Mouse (Mus musculus): Measurements from ENCODE around the gene Vapa. TPM values are rescaled to one million over a fixed set of nuclear protein-coding genes. Genes with fewer than 3 reads are reported as not detected.
A peak's percentile ranks its signal among the peaks of the same experiment; 100 is the strongest.
"Not testable (repeated sequence)": the region's sequence is repeated elsewhere in the genome, so short reads cannot be mapped to it uniquely, and the experiment has no call there.

Vapa gene
- total RNA-seq, 1 experiment from 2014 or later, result 98.1 TPM

DNA sequence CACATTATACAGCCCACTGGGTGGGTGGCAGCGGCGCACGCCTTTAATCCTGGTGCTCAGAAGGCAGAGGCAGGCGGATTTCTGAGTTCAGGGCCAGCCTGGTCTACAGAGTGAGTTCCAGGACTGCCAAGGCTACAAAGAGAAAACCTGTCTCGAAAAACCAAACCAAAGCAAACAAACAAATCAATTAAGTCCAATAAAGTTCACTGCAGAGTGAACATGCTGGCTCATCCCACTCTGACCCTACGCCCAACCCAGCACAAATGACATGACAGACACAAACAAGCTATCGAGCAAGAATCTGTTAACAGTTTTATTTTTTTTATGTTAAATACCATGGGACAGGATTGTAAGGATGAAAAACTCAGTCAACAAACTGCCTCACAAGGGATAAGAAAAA, 33.6 kb downstream of the Vapa start:
- no peak for ATAC-seq (ENCODE audit: extremely low read depth, insufficient number of reproducible peaks, low FRiP score, poor library complexity, severe bottlenecking)

DNA sequence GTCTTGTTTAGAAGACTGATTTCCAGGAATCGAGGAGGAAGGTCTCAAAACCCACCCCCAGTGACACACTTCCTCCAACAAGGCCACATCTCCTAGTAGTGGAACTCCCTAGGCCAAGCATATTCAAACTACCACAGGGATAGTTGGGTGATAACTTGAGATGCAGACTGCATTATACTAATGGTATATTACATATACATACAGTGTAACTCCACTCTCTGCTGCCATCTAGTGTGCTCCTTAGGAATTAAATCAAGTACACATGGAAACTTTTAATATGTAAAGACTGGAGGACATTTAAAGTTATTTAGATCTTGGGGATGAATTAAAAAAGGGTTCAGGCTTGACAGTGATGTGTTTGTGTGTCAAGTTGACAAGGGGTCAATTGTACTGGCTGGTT, 38.0 kb downstream of the Vapa start:
- peak; percentile 53; the same call in 1 of the 2 replicates for ATAC-seq (ENCODE audit: extremely low read depth, insufficient number of reproducible peaks, low FRiP score, poor library complexity, severe bottlenecking)

DNA sequence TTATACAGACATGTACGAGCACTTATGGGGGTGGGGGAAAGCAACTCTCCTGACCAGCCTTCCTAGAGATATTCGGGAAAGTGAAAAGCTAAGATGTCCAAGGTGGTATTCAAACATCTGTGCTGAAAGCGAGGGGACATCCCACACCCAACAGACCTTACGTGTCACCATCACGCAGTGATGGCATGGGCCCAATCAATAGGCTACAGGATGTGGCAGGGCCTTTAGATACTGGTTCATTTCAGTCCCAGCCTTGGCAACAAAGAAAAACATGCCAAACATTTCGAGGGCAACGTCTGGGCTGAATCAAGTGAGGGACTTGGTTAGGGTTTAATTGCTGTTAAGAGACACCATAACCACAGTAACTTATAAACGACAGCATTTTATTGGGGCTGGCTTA, 38.5 kb downstream of the Vapa start:
- no peak for ATAC-seq (ENCODE audit: extremely low read depth, insufficient number of reproducible peaks, low FRiP score, poor library complexity, severe bottlenecking)

DNA sequence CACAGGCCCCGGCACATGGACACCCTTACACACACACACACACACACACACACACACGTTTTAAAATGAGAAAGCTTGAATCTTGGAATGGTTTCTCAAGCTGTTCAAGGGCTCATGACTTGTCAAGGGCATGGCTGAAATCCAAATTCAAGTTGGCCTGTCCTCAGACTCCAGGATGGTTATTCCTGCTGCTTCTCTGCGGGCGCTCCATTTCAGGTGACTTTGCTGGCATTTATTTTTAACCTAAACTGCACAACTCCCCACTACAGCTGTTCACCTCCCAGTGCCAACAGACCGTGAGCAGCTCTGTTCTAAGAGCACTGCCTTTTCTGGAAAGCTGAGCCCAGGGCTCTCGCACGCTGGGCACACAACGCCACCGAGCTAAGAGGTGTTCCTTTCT, 41.5 kb downstream of the Vapa start:
- ATAC-seq (ENCODE audit: extremely low read depth, insufficient number of reproducible peaks, low FRiP score, poor library complexity, severe bottlenecking), result no peak

DNA sequence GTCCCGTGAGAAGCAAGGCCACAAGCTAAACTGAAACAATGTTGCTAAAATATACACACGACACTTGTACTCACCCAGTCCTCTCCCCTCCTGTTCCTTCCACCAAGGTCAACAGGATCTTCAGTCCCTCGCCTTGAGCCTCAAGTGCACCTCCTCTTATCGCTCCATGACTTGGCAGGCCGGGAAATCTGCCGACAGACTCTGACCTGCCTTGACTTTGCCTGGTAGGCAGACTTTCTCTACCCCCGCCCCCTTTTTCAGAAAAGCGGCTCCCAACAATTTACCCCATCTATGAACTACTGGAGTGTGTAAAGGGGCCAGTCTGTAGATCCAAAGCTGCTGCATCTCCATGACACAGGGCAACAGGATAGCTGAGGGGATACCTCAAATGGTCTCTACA, 41.9 kb downstream of the Vapa start:
- ATAC-seq (ENCODE audit: extremely low read depth, insufficient number of reproducible peaks, low FRiP score, poor library complexity, severe bottlenecking), result no peak

DNA sequence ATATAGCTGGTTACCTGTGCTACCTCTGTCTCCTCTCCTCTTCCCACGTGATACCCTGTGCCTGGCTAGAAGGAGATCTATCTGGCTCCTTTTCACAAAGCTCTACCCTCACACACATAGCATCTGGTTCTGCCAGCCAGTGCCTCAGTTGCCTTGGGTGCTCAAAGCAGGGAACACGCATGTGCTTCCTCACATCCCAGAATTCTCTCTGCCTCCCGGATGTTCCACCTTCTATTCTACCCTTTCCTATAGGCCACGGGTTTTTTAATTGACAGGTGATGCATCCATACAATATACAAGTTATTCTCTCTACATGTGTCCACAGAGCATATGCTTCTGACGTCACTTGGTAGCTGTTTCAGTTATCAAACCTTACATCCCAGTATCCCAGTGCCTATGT, 49.2 kb downstream of the Vapa start:
- no peak for ATAC-seq (ENCODE audit: extremely low read depth, insufficient number of reproducible peaks, low FRiP score, poor library complexity, severe bottlenecking)

GRCm38 (mm10) chr17:65563345-65563744, 50.0 kb downstream of the Vapa start:
- ATAC-seq (ENCODE audit: extremely low read depth, insufficient number of reproducible peaks, low FRiP score, poor library complexity, severe bottlenecking), result no peak

- ATAC-seq (ENCODE audit: extremely low read depth, insufficient number of reproducible peaks, low FRiP score, poor library complexity, severe bottlenecking), result 0 out of 2 replicates have a peak, but pooled peaks have one; percentile 21
Measured at GRCm38 (mm10) chr17:65562761-65563160, 50.6 kb downstream of the Vapa start.

DNA sequence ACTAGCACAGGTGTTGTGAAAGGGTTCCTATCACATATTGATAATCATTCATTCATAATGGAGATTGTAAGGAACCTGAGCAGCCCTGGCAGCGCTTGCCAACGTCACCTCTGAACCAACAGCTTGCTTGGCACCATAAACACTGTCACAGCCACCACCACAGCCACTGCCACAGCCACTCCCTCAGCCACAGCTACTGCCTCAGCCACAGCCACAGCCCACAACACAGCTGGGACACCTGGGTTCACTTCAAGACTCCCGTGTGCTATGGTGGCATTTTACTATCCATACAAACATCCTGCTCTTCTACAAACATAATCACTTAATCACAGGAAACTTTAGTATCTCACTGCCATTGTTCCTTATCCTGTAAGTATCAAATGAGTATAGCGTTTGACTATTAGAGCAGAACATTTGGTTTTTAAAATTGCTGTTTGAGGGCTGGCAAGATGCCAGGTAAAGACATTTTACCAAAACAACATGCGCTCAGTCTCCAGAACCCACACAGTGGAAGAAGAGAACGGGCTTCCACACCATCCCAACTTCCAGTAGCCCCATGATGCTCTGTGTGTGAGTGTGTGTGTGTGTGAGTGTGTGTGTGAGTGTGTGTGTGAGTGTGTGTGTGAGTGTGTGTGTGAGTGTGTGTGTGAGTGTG, 51.9 kb downstream of the Vapa start:
- ATAC-seq (ENCODE audit: extremely low read depth, insufficient number of reproducible peaks, low FRiP score, poor library complexity, severe bottlenecking), result no peak

DNA sequence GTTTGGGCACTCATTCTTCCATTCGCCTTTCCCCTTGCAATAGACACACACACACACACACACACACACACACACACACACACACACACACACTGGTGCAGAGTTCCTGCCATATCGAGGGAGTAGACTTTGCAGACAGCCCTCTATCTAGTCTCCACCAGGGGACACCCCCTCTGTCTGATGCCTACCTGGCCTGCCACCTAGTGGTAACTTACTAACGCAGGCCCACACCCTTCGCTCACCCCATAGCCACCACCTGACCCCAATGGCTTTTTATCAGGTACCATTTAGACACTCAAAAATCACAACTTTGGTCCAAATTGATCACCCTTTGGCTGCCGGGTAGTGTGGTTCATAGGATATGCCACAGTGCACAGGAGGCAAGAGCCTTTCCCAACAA, 54.1 kb downstream of the Vapa start:
- ATAC-seq (ENCODE audit: extremely low read depth, insufficient number of reproducible peaks, low FRiP score, poor library complexity, severe bottlenecking), result peak; percentile 74

- ATAC-seq (ENCODE audit: extremely low read depth, insufficient number of reproducible peaks, low FRiP score, poor library complexity, severe bottlenecking), result no peak
Measured at GRCm38 (mm10) chr17:65558788-65559187, 54.6 kb downstream of the Vapa start.

DNA sequence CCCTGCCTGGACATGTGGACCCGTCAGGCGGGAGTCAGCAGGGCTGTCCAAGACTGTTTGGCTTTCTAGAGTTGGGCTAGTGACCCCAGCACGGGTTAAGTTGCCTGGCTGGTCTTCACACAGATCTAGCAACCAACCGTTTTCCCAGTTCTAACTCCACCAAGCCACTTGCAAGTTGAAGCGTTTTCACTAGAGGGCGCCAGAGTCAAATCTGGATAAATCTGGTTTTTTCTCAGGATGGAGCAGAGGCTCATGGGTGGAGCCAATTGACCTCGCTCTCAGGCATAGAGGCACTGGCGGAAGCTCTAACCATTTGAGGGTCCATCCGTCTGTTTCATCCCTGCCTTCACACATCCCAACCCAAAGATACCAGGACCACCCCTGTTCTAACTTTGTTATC, 55.1 kb downstream of the Vapa start:
- peak; percentile 8; the same call in 1 of the 2 replicates for ATAC-seq (ENCODE audit: extremely low read depth, insufficient number of reproducible peaks, low FRiP score, poor library complexity, severe bottlenecking)

DNA sequence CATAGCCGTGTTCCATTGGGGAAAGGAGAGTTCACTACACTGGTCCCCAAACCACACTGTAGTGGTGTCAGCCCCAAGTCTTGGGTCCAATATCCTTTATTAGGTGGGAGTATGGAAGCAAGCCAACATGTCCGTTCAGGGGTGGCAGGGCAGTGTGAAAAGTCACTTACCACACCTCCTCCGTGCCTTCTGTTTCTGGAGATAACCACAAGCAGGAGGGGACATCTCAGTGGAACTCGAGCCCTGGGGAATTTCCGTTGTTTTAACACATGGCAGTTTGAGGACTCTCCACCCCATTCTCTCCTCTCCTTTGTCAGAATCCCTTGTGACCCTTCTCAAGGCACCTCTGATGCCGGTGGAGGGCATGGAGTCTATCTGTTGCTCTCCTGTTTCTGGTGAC, 56.1 kb downstream of the Vapa start:
- ATAC-seq (ENCODE audit: extremely low read depth, insufficient number of reproducible peaks, low FRiP score, poor library complexity, severe bottlenecking), result no peak

- ATAC-seq (ENCODE audit: extremely low read depth, insufficient number of reproducible peaks, low FRiP score, poor library complexity, severe bottlenecking), result no peak
Measured at GRCm38 (mm10) chr17:65556798-65557197, 56.6 kb downstream of the Vapa start.

- no peak for ATAC-seq (ENCODE audit: extremely low read depth, insufficient number of reproducible peaks, low FRiP score, poor library complexity, severe bottlenecking)
Measured at GRCm38 (mm10) chr17:65552426-65552997, 60.8 kb downstream of the Vapa start.

GRCm38 (mm10) chr17:65550357-65550756, 63.0 kb downstream of the Vapa start:
- no peak for ATAC-seq (ENCODE audit: extremely low read depth, insufficient number of reproducible peaks, low FRiP score, poor library complexity, severe bottlenecking)

- no peak for ATAC-seq (ENCODE audit: extremely low read depth, insufficient number of reproducible peaks, low FRiP score, poor library complexity, severe bottlenecking)
Measured at GRCm38 (mm10) chr17:65548698-65549365, 64.5 kb downstream of the Vapa start.

DNA sequence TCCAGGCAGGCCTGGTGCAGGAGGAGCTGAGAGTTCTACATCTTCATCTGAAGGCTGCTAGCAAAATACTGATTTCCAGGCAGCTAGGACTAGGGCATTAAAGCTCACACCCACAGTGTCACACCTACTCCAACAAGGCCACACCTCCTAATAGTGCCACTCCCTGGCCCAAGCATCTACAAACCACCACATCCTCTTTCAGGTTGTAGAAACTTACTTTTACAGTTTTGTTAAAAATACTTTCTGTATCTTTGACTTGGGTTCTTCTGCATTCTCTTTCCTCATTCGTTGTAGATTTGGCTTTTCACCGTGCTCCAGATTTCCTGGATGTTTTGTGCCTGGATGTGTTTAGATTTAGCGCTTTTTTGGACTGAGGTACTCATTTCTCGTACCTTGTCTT, 67.1 kb downstream of the Vapa start:
- ATAC-seq (ENCODE audit: extremely low read depth, insufficient number of reproducible peaks, low FRiP score, poor library complexity, severe bottlenecking), result not testable (repeated sequence)

DNA sequence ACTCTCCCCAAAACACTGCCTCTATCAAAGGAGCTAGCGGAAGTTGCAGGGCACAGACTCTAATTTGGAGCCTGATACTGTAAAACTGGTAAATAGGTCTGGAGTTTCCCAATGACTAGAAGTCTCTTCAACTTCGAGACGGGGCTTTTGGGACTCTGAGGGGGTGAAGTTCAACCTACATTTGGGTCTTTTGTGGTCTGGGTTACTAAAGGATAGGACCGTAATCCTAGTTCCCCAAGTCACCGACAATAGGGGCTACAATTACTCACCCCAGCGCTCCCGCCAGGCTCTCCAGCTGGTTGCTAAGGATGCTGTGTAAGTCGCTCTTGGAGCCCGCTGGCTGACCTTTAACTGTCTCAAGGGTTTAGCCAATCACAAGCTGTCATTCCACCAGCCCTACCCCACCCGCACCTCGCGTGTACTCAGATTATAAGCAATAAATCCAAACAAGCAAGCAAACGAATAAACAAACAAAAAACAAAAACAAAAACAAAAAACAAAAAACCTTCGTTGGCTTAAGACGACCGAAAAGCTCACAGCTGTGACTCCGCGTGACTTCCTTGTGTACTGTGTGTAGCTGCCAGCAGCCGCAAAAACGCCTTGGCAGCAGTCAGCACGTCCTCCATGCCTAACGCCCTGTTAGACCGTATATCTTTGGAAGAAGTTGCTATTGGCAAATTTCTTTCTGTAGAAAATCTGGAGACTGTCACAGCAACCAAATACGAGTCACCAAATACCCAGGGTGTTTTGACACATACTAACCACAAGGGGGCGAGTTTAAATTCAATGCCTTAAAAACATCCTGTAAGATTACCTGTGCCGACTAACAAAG, 72.7 kb downstream of the Vapa start, which contains the start of gene Tmem232:
TSS of gene Tmem232 (minus strand) at position 342 of the 832 bp plus-strand sequence.
- ATAC-seq (ENCODE audit: extremely low read depth, insufficient number of reproducible peaks, low FRiP score, poor library complexity, severe bottlenecking), result 0 out of 2 replicates have a peak, but pooled peaks have one; percentile 30

Measured in neutrophil, adult 5-6 weeks (primary cell).